Mouse (Mus musculus): ENCODE measurements around the gene Taf11. TPM values are rescaled to one million over a fixed set of nuclear protein-coding genes. Genes with fewer than 3 reads are reported as not detected.

Taf11 gene
- polyA plus RNA-seq, 1 experiment, result 30.4 TPM

DNA sequence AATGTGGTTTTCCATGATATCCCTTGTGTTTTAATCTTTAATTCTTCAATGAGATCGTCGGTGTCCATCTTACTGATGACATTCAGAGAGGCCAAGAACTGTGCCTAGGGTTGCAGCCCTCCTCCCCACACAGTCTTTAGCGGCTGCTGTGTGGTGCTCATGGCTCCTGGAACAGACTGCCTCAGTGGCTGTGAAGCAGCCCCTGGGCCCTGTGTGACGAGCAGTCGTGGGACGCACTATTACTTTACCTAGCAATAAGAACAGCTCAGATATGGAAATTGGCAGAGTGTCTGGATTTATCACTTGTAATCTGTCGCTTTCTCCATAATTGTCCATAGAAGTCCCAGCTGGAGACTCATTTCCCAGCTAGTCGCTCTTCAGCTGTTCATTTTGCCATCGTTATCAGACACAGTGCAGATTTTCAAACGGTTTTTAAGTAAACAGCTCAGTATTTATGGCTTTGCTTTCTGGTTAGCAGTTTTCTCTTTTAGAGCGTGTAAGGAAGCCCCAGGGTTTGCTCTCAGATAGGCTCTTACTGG, 12.6 kb upstream of the Taf11 start:
- Histone ChIP-seq H3K4me3 (ENCODE audit: control insufficient read depth, low read depth, low read length) (no peak overlapping the region), H3K36me3 (ENCODE audit: control insufficient read depth, insufficient read depth, low read length) (no peaks in the 10 kb centered on the region), H3K27me3 (ENCODE audit: control insufficient read depth, insufficient read depth, low read length) (no peaks in the 10 kb centered on the region), H3K4me1 (ENCODE audit: control insufficient read depth, insufficient read depth, low read length) (no peaks in the 10 kb centered on the region), H3K27ac (ENCODE audit: control insufficient read depth, insufficient read depth, low read depth, low read length) (no peak overlapping the region)
- no peak for TF ChIP-seq POLR2A (IDR thresholded peaks at IDR 0.05; ENCODE audit: control insufficient read depth, low read depth, low read length)
- no peak for TF ChIP-seq CTCF (IDR thresholded peaks at IDR 0.05; ENCODE audit: control insufficient read depth, insufficient read depth, insufficient replicate concordance, low read depth, low read length)

DNA sequence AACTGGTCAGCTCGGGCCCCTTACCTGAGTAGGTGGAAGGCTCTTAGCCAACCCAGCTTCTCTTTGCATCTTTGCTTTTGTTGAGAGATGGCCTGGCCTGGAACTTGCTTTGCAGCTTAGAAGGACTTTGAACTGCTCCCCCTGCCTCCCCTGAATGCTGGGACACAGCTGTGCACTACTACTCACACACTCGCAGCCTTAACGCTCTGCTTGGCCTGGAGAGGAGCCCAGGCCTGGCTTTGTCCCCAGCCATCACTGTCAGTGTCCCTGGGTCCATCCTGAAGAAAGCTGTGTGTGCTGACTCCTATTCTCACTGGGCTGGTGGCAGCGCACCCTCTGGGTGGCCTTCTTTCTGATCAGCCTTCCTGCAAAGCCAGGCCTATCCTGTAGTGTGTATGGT, 11.0 kb upstream of the Taf11 start:
- Histone ChIP-seq H3K27ac (ENCODE audit: control insufficient read depth, insufficient read depth, low read depth, low read length) (no peak overlapping the region), H3K4me1 (ENCODE audit: control insufficient read depth, insufficient read depth, low read length) (peaks cover 2% of the 10 kb centered on the region), H3K27me3 (ENCODE audit: control insufficient read depth, insufficient read depth, low read length) (no peaks in the 10 kb centered on the region)

GRCm38 (mm10) chr17:27916366-27916765, 6.7 kb upstream of the Taf11 start:
- Histone ChIP-seq H3K27ac (ENCODE audit: control insufficient read depth, insufficient read depth, low read depth, low read length) (peak overlapping the region; percentile 43; the same call in 1 of the 2 replicates), H3K36me3 (ENCODE audit: control insufficient read depth, insufficient read depth, low read length) (no peaks in the 10 kb centered on the region), H3K27me3 (ENCODE audit: control insufficient read depth, insufficient read depth, low read length) (no peaks in the 10 kb centered on the region), H3K4me1 (ENCODE audit: control insufficient read depth, insufficient read depth, low read length) (peaks cover 3% of the 10 kb centered on the region), H3K4me3 (ENCODE audit: control insufficient read depth, low read depth, low read length) (no peak overlapping the region)
- no peak for TF ChIP-seq POLR2A (IDR thresholded peaks at IDR 0.05; ENCODE audit: control insufficient read depth, low read depth, low read length)
- TF ChIP-seq CTCF (IDR thresholded peaks at IDR 0.05; ENCODE audit: control insufficient read depth, insufficient read depth, insufficient replicate concordance, low read depth, low read length), result no peak

More for the DNA sequence above, 11.0 kb upstream of the Taf11 start:
- no peak for TF ChIP-seq POLR2A (IDR thresholded peaks at IDR 0.05; ENCODE audit: control insufficient read depth, low read depth, low read length)
- no peak for TF ChIP-seq CTCF (IDR thresholded peaks at IDR 0.05; ENCODE audit: control insufficient read depth, insufficient read depth, insufficient replicate concordance, low read depth, low read length)
- H3K4me3 ChIP-seq (ENCODE audit: control insufficient read depth, low read depth, low read length), result no peak overlapping the region
- no peaks in the 10 kb centered on the region for H3K36me3 ChIP-seq (ENCODE audit: control insufficient read depth, insufficient read depth, low read length)

- no peaks in the 10 kb centered on the region for H3K27me3 ChIP-seq (ENCODE audit: control insufficient read depth, insufficient read depth, low read length)
- no peak overlapping the region for H3K27ac ChIP-seq (ENCODE audit: control insufficient read depth, insufficient read depth, low read depth, low read length)
- no peak for TF ChIP-seq CTCF (IDR thresholded peaks at IDR 0.05; ENCODE audit: control insufficient read depth, insufficient read depth, insufficient replicate concordance, low read depth, low read length)
- no peak for TF ChIP-seq POLR2A (IDR thresholded peaks at IDR 0.05; ENCODE audit: control insufficient read depth, low read depth, low read length)
- peaks cover 12% of the 10 kb centered on the region for H3K4me1 ChIP-seq (ENCODE audit: control insufficient read depth, insufficient read depth, low read length)
- no peaks in the 10 kb centered on the region for H3K36me3 ChIP-seq (ENCODE audit: control insufficient read depth, insufficient read depth, low read length)
- no peak overlapping the region for H3K4me3 ChIP-seq (ENCODE audit: control insufficient read depth, low read depth, low read length)
Measured at GRCm38 (mm10) chr17:27914742-27915141, 5.1 kb upstream of the Taf11 start.

DNA sequence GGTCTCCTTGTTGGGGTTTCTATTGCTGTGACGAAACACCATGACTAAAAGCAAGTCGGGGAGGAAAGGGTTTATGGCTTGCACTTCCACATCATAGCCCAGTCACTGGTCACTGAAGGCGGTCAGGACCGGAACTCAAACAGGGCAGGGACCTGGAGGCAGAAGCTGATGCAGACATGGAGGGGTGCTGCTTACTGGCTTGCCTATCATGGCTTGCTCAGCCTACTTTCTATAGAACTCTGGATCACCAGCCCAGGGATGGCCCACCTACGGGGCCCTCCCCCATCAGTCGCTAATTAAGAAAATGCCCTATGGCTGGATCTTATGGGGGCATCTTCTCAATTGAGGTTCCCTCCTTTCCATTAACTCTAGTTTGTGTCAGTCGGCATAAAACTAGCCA, 1.7 kb upstream of the Taf11 start:
- no peak for TF ChIP-seq POLR2A (IDR thresholded peaks at IDR 0.05; ENCODE audit: control insufficient read depth, low read depth, low read length)
- no peak for TF ChIP-seq CTCF (IDR thresholded peaks at IDR 0.05; ENCODE audit: control insufficient read depth, insufficient read depth, insufficient replicate concordance, low read depth, low read length)
- H3K27ac ChIP-seq (ENCODE audit: control insufficient read depth, insufficient read depth, low read depth, low read length), result no peak overlapping the region
- H3K36me3 ChIP-seq (ENCODE audit: control insufficient read depth, insufficient read depth, low read length), result no peaks in the 10 kb centered on the region
- peaks cover 18% of the 10 kb centered on the region for H3K4me1 ChIP-seq (ENCODE audit: control insufficient read depth, insufficient read depth, low read length)
- no peak overlapping the region for H3K4me3 ChIP-seq (ENCODE audit: control insufficient read depth, low read depth, low read length)
- no peaks in the 10 kb centered on the region for H3K27me3 ChIP-seq (ENCODE audit: control insufficient read depth, insufficient read depth, low read length)

- H3K36me3 ChIP-seq (ENCODE audit: control insufficient read depth, insufficient read depth, low read length), result peaks cover 2% of the 10 kb centered on the region
- no peaks in the 10 kb centered on the region for H3K27me3 ChIP-seq (ENCODE audit: control insufficient read depth, insufficient read depth, low read length)
- H3K4me3 ChIP-seq (ENCODE audit: control insufficient read depth, low read depth, low read length), result peak within 1 kb of the TSS; percentile 97
- TF ChIP-seq CTCF (IDR thresholded peaks at IDR 0.05; ENCODE audit: control insufficient read depth, insufficient read depth, insufficient replicate concordance, low read depth, low read length) (no peak), POLR2A (IDR thresholded peaks at IDR 0.05; ENCODE audit: control insufficient read depth, low read depth, low read length) (peak; percentile 35)
- H3K4me1 ChIP-seq (ENCODE audit: control insufficient read depth, insufficient read depth, low read length), result peaks cover 16% of the 10 kb centered on the region
- peak within 1 kb of the TSS; percentile 85 for H3K27ac ChIP-seq (ENCODE audit: control insufficient read depth, insufficient read depth, low read depth, low read length)
Measured at GRCm38 (mm10) chr17:27908888-27909621, 589 bp downstream of the Taf11 start, which contains the start of gene Anks1. Anks1 (plus strand) TSS chr17:27909306.

- Histone ChIP-seq H3K4me3 (ENCODE audit: control insufficient read depth, low read depth, low read length) (peak overlapping the region; percentile 97), H3K27ac (ENCODE audit: control insufficient read depth, insufficient read depth, low read depth, low read length) (peak overlapping the region; percentile 46), H3K36me3 (ENCODE audit: control insufficient read depth, insufficient read depth, low read length) (peaks cover 2% of the 10 kb centered on the region), H3K4me1 (ENCODE audit: control insufficient read depth, insufficient read depth, low read length) (peaks cover 16% of the 10 kb centered on the region), H3K27me3 (ENCODE audit: control insufficient read depth, insufficient read depth, low read length) (no peaks in the 10 kb centered on the region)
- TF ChIP-seq POLR2A (IDR thresholded peaks at IDR 0.05; ENCODE audit: control insufficient read depth, low read depth, low read length) (no peak), CTCF (IDR thresholded peaks at IDR 0.05; ENCODE audit: control insufficient read depth, insufficient read depth, insufficient replicate concordance, low read depth, low read length) (no peak)
Measured at GRCm38 (mm10) chr17:27908206-27908887, 1.3 kb downstream of the Taf11 start.
